Mouse (Mus musculus): Measurements from ENCODE around the gene Arhgap5. TPM values are rescaled to one million over a fixed set of nuclear protein-coding genes. Genes with fewer than 3 reads are reported as not detected.

Arhgap5 gene
- polyA plus RNA-seq (2015; fragmentation: Nextera tagmentation; extraction: Ambion mirVana): 44.0 and 48.1 TPM in 2 replicates

GRCm38 (mm10) chr12:52503456-52504320 is at the start of gene Arhgap5:
Gene Arhgap5 (plus strand): TSS chr12:52503972.
- H3K4me1 ChIP-seq (replicated peaks; ENCODE audit: control insufficient read depth, insufficient read depth, low read length): 0 out of 2 replicates have a peak, but pooled peaks cover 3% of the 10 kb centered on the region
- peak within 1 kb of the TSS; percentile 95 for H3K4me3 ChIP-seq (ENCODE audit: low read length)
- no peaks in the 10 kb centered on the region for H3K27me3 ChIP-seq (ENCODE audit: control insufficient read depth, insufficient read depth, low read depth, low read length)
- ATAC-seq (ENCODE audit: low read depth): peak; percentile 97
- WGBS: under 1% methylated on average over 32 of the region's 119 CpGs
- H3K9me3 ChIP-seq (ENCODE audit: control insufficient read depth, low read length): no peaks in the 10 kb centered on the region
- H3K27ac ChIP-seq (ENCODE audit: low read length): peak within 1 kb of the TSS; percentile 99
- no peaks in the 10 kb centered on the region for H3K36me3 ChIP-seq (ENCODE audit: control insufficient read depth, insufficient read depth, low read length)
- H3K9ac ChIP-seq (ENCODE audit: low read length): peak within 1 kb of the TSS; percentile 99
- H3K4me2 ChIP-seq (ENCODE audit: low read depth, low read length): peak within 1 kb of the TSS; percentile 79

GRCm38 (mm10) chr12:52464593-52464992 is 39.2 kb upstream of the Arhgap5 start:
- ATAC-seq (ENCODE audit: low read depth): no peak
- no peaks in the 10 kb centered on the region for H3K36me3 ChIP-seq (ENCODE audit: control insufficient read depth, insufficient read depth, low read length)
- no peaks in the 10 kb centered on the region for H3K9me3 ChIP-seq (ENCODE audit: control insufficient read depth, low read length)
- no peak overlapping the region for H3K27ac ChIP-seq (ENCODE audit: low read length)
- H3K4me3 ChIP-seq (ENCODE audit: low read length): no peak overlapping the region
- H3K4me2 ChIP-seq (ENCODE audit: low read depth, low read length): no peak overlapping the region
- H3K27me3 ChIP-seq (ENCODE audit: control insufficient read depth, insufficient read depth, low read depth, low read length): no peaks in the 10 kb centered on the region
- no peaks in the 10 kb centered on the region for H3K4me1 ChIP-seq (replicated peaks; ENCODE audit: control insufficient read depth, insufficient read depth, low read length)
- H3K9ac ChIP-seq (ENCODE audit: low read length): no peak overlapping the region

- Histone ChIP-seq H3K27me3 (ENCODE audit: control insufficient read depth, insufficient read depth, low read depth, low read length) (no peaks in the 10 kb centered on the region), H3K9ac (ENCODE audit: low read length) (no peak overlapping the region), H3K36me3 (ENCODE audit: control insufficient read depth, insufficient read depth, low read length) (no peaks in the 10 kb centered on the region), H3K4me2 (ENCODE audit: low read depth, low read length) (no peak overlapping the region), H3K4me1 (replicated peaks; ENCODE audit: control insufficient read depth, insufficient read depth, low read length) (peaks cover 10% of the 10 kb centered on the region), H3K4me3 (ENCODE audit: low read length) (no peak overlapping the region), H3K27ac (ENCODE audit: low read length) (no peak overlapping the region), H3K9me3 (ENCODE audit: control insufficient read depth, low read length) (no peaks in the 10 kb centered on the region)
- 83% methylated on average over 4 of the region's 4 CpGs for WGBS
- no peak for ATAC-seq (ENCODE audit: low read depth)
Measured at GRCm38 (mm10) chr12:52471621-52472020, 32.2 kb upstream of the Arhgap5 start.

GRCm38 (mm10) chr12:52473988-52474968 is 29.5 kb upstream of the Arhgap5 start:
- Histone ChIP-seq H3K4me3 (ENCODE audit: low read length) (peak overlapping the region; percentile 9; the same call in 1 of the 2 replicates), H3K27me3 (ENCODE audit: control insufficient read depth, insufficient read depth, low read depth, low read length) (no peaks in the 10 kb centered on the region), H3K27ac (ENCODE audit: low read length) (no peak overlapping the region; the same call in 1 of the 2 replicates), H3K36me3 (ENCODE audit: control insufficient read depth, insufficient read depth, low read length) (no peaks in the 10 kb centered on the region), H3K4me1 (replicated peaks; ENCODE audit: control insufficient read depth, insufficient read depth, low read length) (peaks cover 13% of the 10 kb centered on the region), H3K9ac (ENCODE audit: low read length) (peak overlapping the region; percentile 43; the same call in 1 of the 2 replicates), H3K4me2 (ENCODE audit: low read depth, low read length) (peak overlapping the region; percentile 28), H3K9me3 (ENCODE audit: control insufficient read depth, low read length) (no peaks in the 10 kb centered on the region)
- no peak for ATAC-seq (ENCODE audit: low read depth)
- 35% methylated on average over 18 of the region's 18 CpGs for WGBS

- H3K36me3 ChIP-seq (ENCODE audit: control insufficient read depth, insufficient read depth, low read length): no peaks in the 10 kb centered on the region
- no peak overlapping the region for H3K27ac ChIP-seq (ENCODE audit: low read length)
- no peak for ATAC-seq (ENCODE audit: low read depth)
- H3K4me3 ChIP-seq (ENCODE audit: low read length): no peak overlapping the region
- H3K9me3 ChIP-seq (ENCODE audit: control insufficient read depth, low read length): no peaks in the 10 kb centered on the region
- H3K9ac ChIP-seq (ENCODE audit: low read length): no peak overlapping the region
- 74% methylated on average over 6 of the region's 6 CpGs for WGBS
- peaks cover 13% of the 10 kb centered on the region for H3K4me1 ChIP-seq (replicated peaks; ENCODE audit: control insufficient read depth, insufficient read depth, low read length)
- H3K4me2 ChIP-seq (ENCODE audit: low read depth, low read length): no peak overlapping the region
- H3K27me3 ChIP-seq (ENCODE audit: control insufficient read depth, insufficient read depth, low read depth, low read length): no peaks in the 10 kb centered on the region
Measured at GRCm38 (mm10) chr12:52476036-52476435, 27.7 kb upstream of the Arhgap5 start.

- ATAC-seq (ENCODE audit: low read depth): no peak
- no peak overlapping the region for H3K4me3 ChIP-seq (ENCODE audit: low read length)
- H3K36me3 ChIP-seq (ENCODE audit: control insufficient read depth, insufficient read depth, low read length): no peaks in the 10 kb centered on the region
- H3K27me3 ChIP-seq (ENCODE audit: control insufficient read depth, insufficient read depth, low read depth, low read length): no peaks in the 10 kb centered on the region
- 0 out of 2 replicates have a peak overlapping the region, but pooled peaks have one; percentile 22 for H3K4me2 ChIP-seq (ENCODE audit: low read depth, low read length)
- 53% methylated on average over 8 of the region's 8 CpGs for WGBS
- H3K27ac ChIP-seq (ENCODE audit: low read length): peak overlapping the region; percentile 59; the same call in 1 of the 2 replicates
- H3K9ac ChIP-seq (ENCODE audit: low read length): no peak overlapping the region
- H3K9me3 ChIP-seq (ENCODE audit: control insufficient read depth, low read length): no peaks in the 10 kb centered on the region
- H3K4me1 ChIP-seq (replicated peaks; ENCODE audit: control insufficient read depth, insufficient read depth, low read length): peaks cover 13% of the 10 kb centered on the region
Measured at GRCm38 (mm10) chr12:52478611-52479010, 25.2 kb upstream of the Arhgap5 start.

- ATAC-seq (ENCODE audit: low read depth): peak; percentile 87
- no peaks in the 10 kb centered on the region for H3K9me3 ChIP-seq (ENCODE audit: control insufficient read depth, low read length)
- H3K4me1 ChIP-seq (replicated peaks; ENCODE audit: control insufficient read depth, insufficient read depth, low read length): peaks cover 11% of the 10 kb centered on the region
- H3K4me3 ChIP-seq (ENCODE audit: low read length): no peak overlapping the region
- no peak overlapping the region for H3K4me2 ChIP-seq (ENCODE audit: low read depth, low read length)
- no peak overlapping the region for H3K9ac ChIP-seq (ENCODE audit: low read length)
- WGBS: 37% methylated on average over 6 of the region's 6 CpGs
- H3K36me3 ChIP-seq (ENCODE audit: control insufficient read depth, insufficient read depth, low read length): no peaks in the 10 kb centered on the region
- H3K27me3 ChIP-seq (ENCODE audit: control insufficient read depth, insufficient read depth, low read depth, low read length): no peaks in the 10 kb centered on the region
- H3K27ac ChIP-seq (ENCODE audit: low read length): peak overlapping the region; percentile 48; the same call in 1 of the 2 replicates
Measured at GRCm38 (mm10) chr12:52479323-52479722, 24.4 kb upstream of the Arhgap5 start.

- Histone ChIP-seq H3K4me3 (ENCODE audit: low read length) (no peak overlapping the region), H3K9ac (ENCODE audit: low read length) (no peak overlapping the region), H3K27ac (ENCODE audit: low read length) (0 out of 2 replicates have a peak overlapping the region, but pooled peaks have one; percentile 13), H3K36me3 (ENCODE audit: control insufficient read depth, insufficient read depth, low read length) (no peaks in the 10 kb centered on the region), H3K27me3 (ENCODE audit: control insufficient read depth, insufficient read depth, low read depth, low read length) (no peaks in the 10 kb centered on the region), H3K4me2 (ENCODE audit: low read depth, low read length) (no peak overlapping the region), H3K9me3 (ENCODE audit: control insufficient read depth, low read length) (no peaks in the 10 kb centered on the region), H3K4me1 (replicated peaks; ENCODE audit: control insufficient read depth, insufficient read depth, low read length) (peaks cover 6% of the 10 kb centered on the region)
- ATAC-seq (ENCODE audit: low read depth): no peak
- WGBS: 73% methylated on average over 9 of the region's 9 CpGs
Measured at GRCm38 (mm10) chr12:52480851-52481250, 22.9 kb upstream of the Arhgap5 start.
